Mouse (Mus musculus): ENCODE measurements around the gene Tmod2. TPM values are rescaled to one million over a fixed set of nuclear protein-coding genes. Genes with fewer than 3 reads are reported as not detected.
"Not testable (repeated sequence)": the region's sequence is repeated elsewhere in the genome, so short reads cannot be mapped to it uniquely, and the experiment has no call there.

Gene Tmod2
- total RNA-seq (2012; rRNA removed) = 6.1 and 6.3 TPM in 2 replicates

- H3K36me3 ChIP-seq (ENCODE audit: control insufficient read depth, insufficient read depth, low read length, poor library complexity, severe bottlenecking) = no peaks in the 10 kb centered on the region
- peak within 1 kb of the TSS; percentile 69 for H3K9ac ChIP-seq (ENCODE audit: insufficient read depth, low read depth, low read length, poor library complexity, severe bottlenecking)
- DNase-seq (ENCODE audit: low read depth, low spot score) = peak; percentile 27
- peak within 1 kb of the TSS; percentile 78 to 91 for H3K4me3 ChIP-seq (ENCODE audit: insufficient read depth in 1 of 2, low read depth in 1 of 2, low read length in 2 of 2, poor library complexity in 1 of 2, severe bottlenecking in 1 of 2)
- peaks cover 0 to 1% of the 10 kb centered on the region in 2 experiments; a peak in 1 of 4 replicates for H3K4me1 ChIP-seq (ENCODE audit: control insufficient read depth in 2 of 2, insufficient read depth in 2 of 2, low read length in 2 of 2, poor library complexity in 1 of 2)
- no peaks in the 10 kb centered on the region for H3K9me3 ChIP-seq (ENCODE audit: control insufficient read depth, insufficient read depth, low read depth, low read length)
- TF ChIP-seq ZC3H11A (IDR thresholded peaks at IDR 0.05; ENCODE audit: borderline replicate concordance, low read depth, low read length) (no peak), HCFC1 (IDR thresholded peaks at IDR 0.05; ENCODE audit: borderline replicate concordance, insufficient read depth, low read length) (peak; percentile 78), CHD2 (IDR thresholded peaks at IDR 0.05; ENCODE audit: low read depth, low read length) (no peak)
- in situ Hi-C loops (cut with MboI; ENCODE audit: low sequenced_read_pairs in 2 of 2, unreplicated experiment in 2 of 2) = no loop called here
- no peak within 1 kb of the TSS for H3K27ac ChIP-seq (ENCODE audit: insufficient read depth, low read depth, low read length, poor library complexity, severe bottlenecking)
Measured at GRCm38 (mm10) chr9:75610571-75611493, at the start of gene Tmod2. TSS of gene Tmod2 (minus strand) at chr9:75611325.

- in situ Hi-C loops (cut with MboI; ENCODE audit: low sequenced_read_pairs in 2 of 2, unreplicated experiment in 2 of 2) = no loop called here
- Histone ChIP-seq H3K36me3 (ENCODE audit: control insufficient read depth, insufficient read depth, low read length, poor library complexity, severe bottlenecking) (no peaks in the 10 kb centered on the region), H3K4me1 (ENCODE audit: control insufficient read depth in 2 of 2, insufficient read depth in 2 of 2, low read length in 2 of 2, poor library complexity in 1 of 2) (no peaks in the 10 kb centered on the region), H3K9ac (ENCODE audit: insufficient read depth, low read depth, low read length, poor library complexity, severe bottlenecking) (no peak overlapping the region), H3K4me3 (ENCODE audit: insufficient read depth in 1 of 2, low read depth in 1 of 2, low read length in 2 of 2, poor library complexity in 1 of 2, severe bottlenecking in 1 of 2) (no peak overlapping the region), H3K9me3 (ENCODE audit: control insufficient read depth, insufficient read depth, low read depth, low read length) (no peaks in the 10 kb centered on the region), H3K27ac (ENCODE audit: insufficient read depth, low read depth, low read length, poor library complexity, severe bottlenecking) (no peak overlapping the region)
- DNase-seq (ENCODE audit: low read depth, low spot score) = no peak
- no peak for TF ChIP-seq ZNF384 (IDR thresholded peaks at IDR 0.05; ENCODE audit: low read depth, low read length)
Measured at GRCm38 (mm10) chr9:75660917-75661316, 49.8 kb upstream of the Tmod2 start.

- H3K9ac ChIP-seq (ENCODE audit: insufficient read depth, low read depth, low read length, poor library complexity, severe bottlenecking); H3K27ac ChIP-seq (ENCODE audit: insufficient read depth, low read depth, low read length, poor library complexity, severe bottlenecking); H3K9me3 ChIP-seq (ENCODE audit: control insufficient read depth, insufficient read depth, low read depth, low read length); H3K36me3 ChIP-seq (ENCODE audit: control insufficient read depth, insufficient read depth, low read length, poor library complexity, severe bottlenecking); H3K4me1 ChIP-seq (ENCODE audit: control insufficient read depth in 2 of 2, insufficient read depth in 2 of 2, low read length in 2 of 2, poor library complexity in 1 of 2); DNase-seq (ENCODE audit: low read depth, low spot score); H3K4me3 ChIP-seq (ENCODE audit: insufficient read depth in 1 of 2, low read depth in 1 of 2, low read length in 2 of 2, poor library complexity in 1 of 2, severe bottlenecking in 1 of 2); in situ Hi-C loops (cut with MboI; ENCODE audit: low sequenced_read_pairs in 2 of 2, unreplicated experiment in 2 of 2): not testable (repeated sequence)
Measured at GRCm38 (mm10) chr9:75656456-75656855, 45.3 kb upstream of the Tmod2 start.

GRCm38 (mm10) chr9:75653981-75654911, 43.1 kb upstream of the Tmod2 start:
- Histone ChIP-seq H3K36me3 (ENCODE audit: control insufficient read depth, insufficient read depth, low read length, poor library complexity, severe bottlenecking) (no peaks in the 10 kb centered on the region), H3K9ac (ENCODE audit: insufficient read depth, low read depth, low read length, poor library complexity, severe bottlenecking) (no peak overlapping the region), H3K4me3 (ENCODE audit: insufficient read depth in 1 of 2, low read depth in 1 of 2, low read length in 2 of 2, poor library complexity in 1 of 2, severe bottlenecking in 1 of 2) (no peak overlapping the region), H3K4me1 (ENCODE audit: control insufficient read depth in 2 of 2, insufficient read depth in 2 of 2, low read length in 2 of 2, poor library complexity in 1 of 2) (no peaks in the 10 kb centered on the region), H3K9me3 (ENCODE audit: control insufficient read depth, insufficient read depth, low read depth, low read length) (no peaks in the 10 kb centered on the region), H3K27ac (ENCODE audit: insufficient read depth, low read depth, low read length, poor library complexity, severe bottlenecking) (no peak overlapping the region)
- TF ChIP-seq CHD2 (IDR thresholded peaks at IDR 0.05; ENCODE audit: low read depth, low read length) = no peak
- TF ChIP-seq MAFK (IDR thresholded peaks at IDR 0.05; ENCODE audit: insufficient read depth, low read depth, low read length) = no peak
- no peak for TF ChIP-seq ZC3H11A (IDR thresholded peaks at IDR 0.05; ENCODE audit: borderline replicate concordance, low read depth, low read length)
- no peak for TF ChIP-seq ZNF384 (IDR thresholded peaks at IDR 0.05; ENCODE audit: low read depth, low read length)
- no peak for TF ChIP-seq HCFC1 (IDR thresholded peaks at IDR 0.05; ENCODE audit: borderline replicate concordance, insufficient read depth, low read length)
- no peak for DNase-seq (ENCODE audit: low read depth, low spot score)
- in situ Hi-C loops (cut with MboI; ENCODE audit: low sequenced_read_pairs in 2 of 2, unreplicated experiment in 2 of 2) = no loop called here

Measured in ES-E14 (cell line).